Mouse (Mus musculus) liver, embryonic 14.5 days (tissue): Measurements from ENCODE around the gene Heatr5b. TPM values are rescaled to one million over a fixed set of nuclear protein-coding genes. Genes with fewer than 3 reads are reported as not detected.

Experiments used
- ATAC-seq: fragments of 200-750 bp; cut with Nextera tagmentation; 2 replicates; pipeline ENCODE4 v1.8.0; 2017; ENCODE audit warnings: moderate number of reproducible peaks, mild to moderate bottlenecking, moderate library complexity; ENCODE audit not compliant: insufficient read depth
- DNase-seq, 3 experiments: peaks; one replicate each; pipeline ENCODE4 v3.0.0-alpha.2; 2012 to 2013; ENCODE audit warnings: low read depth in 3 of 3, low spot score in 3 of 3
- H3K27ac ChIP-seq: fragments of 300-500 bp; sonication (generic); 2 replicates; pipeline ENCODE4 v1.5.1; 2014; ENCODE audit warnings: moderate library complexity, mild to moderate bottlenecking, control low read depth, inconsistent platforms
- H3K27me3 ChIP-seq: fragments of 300-500 bp; sonication (generic); 2 replicates; pipeline ENCODE4 v1.6.1; 2014; ENCODE audit warnings: mild to moderate bottlenecking, low read length, moderate library complexity; ENCODE audit not compliant: control insufficient read depth, insufficient read depth
- H3K36me3 ChIP-seq: fragments of 300-500 bp; sonication (generic); replicated peaks from 2 replicates; pipeline ENCODE4 v1.6.1; 2014; ENCODE audit warnings: low read depth; ENCODE audit not compliant: control insufficient read depth, insufficient read depth
- H3K4me1 ChIP-seq, 2 experiments: fragments of 200-500 bp in 1 of 2; fragments of 300-500 bp in 1 of 2; sonication (generic) in 1 of 2; replicated peaks; 2 replicates each; pipeline ENCODE4 v1.6.1; 2012 to 2014; ENCODE audit warnings: antibody characterized with exemption in 1 of 2, inconsistent platforms in 1 of 2, low read length in 1 of 2; ENCODE audit not compliant: control insufficient read depth in 2 of 2, insufficient read depth in 2 of 2
- H3K4me2 ChIP-seq: fragments of 300-500 bp; sonication (generic); 2 replicates; pipeline ENCODE4 v1.6.1; 2014; ENCODE audit warnings: low read depth, mild to moderate bottlenecking, control low read depth, moderate library complexity
- H3K4me3 ChIP-seq, 2 experiments: fragments of 200-500 bp in 1 of 2; fragments of 300-500 bp in 1 of 2; sonication (generic) in 1 of 2; 2 replicates each; pipeline ENCODE4 v1.5.1; 2012 to 2014; ENCODE audit warnings: low read depth in 2 of 2, low read length in 2 of 2, mild to moderate bottlenecking in 2 of 2, control low read depth in 1 of 2, inconsistent platforms in 1 of 2, moderate library complexity in 1 of 2; ENCODE audit not compliant: insufficient read depth in 1 of 2
- H3K9ac ChIP-seq: fragments of 300-500 bp; sonication (generic); replicated peaks from 2 replicates; pipeline ENCODE4 v1.6.1; 2014; ENCODE audit warnings: mild to moderate bottlenecking, control low read depth, moderate library complexity
- H3K9me3 ChIP-seq: fragments of 300-500 bp; sonication (generic); 2 replicates; pipeline ENCODE4 v1.6.1; 2016; ENCODE audit warnings: low read length, mixed read lengths; ENCODE audit not compliant: control insufficient read depth
- CTCF ChIP-seq: IDR thresholded peaks from 2 replicates; pipeline ENCODE4 v1.5.1; 2016; ENCODE audit warnings: antibody characterized with exemption, low read depth, control low read depth
- EP300 ChIP-seq: IDR thresholded peaks from 2 replicates; pipeline ENCODE4 v1.6.1; 2016; ENCODE audit warnings: antibody characterized with exemption, low read depth
- WGBS: fragments of 180-500 bp; shearing (Covaris S2); extraction: QIAGEN DNeasy Blood & Tissue Kit; methylation state at CpG from one replicate; pipeline ENCODE4 v1.1.7; 2014; ENCODE audit not compliant: insufficient replicate concordance; 5-methylcytosine and 5-hydroxymethylcytosine counted together
- polyA plus RNA-seq, 2 experiments: library from polyadenylated mRNA; depleted of rRNA in 1 of 2; stranded (reverse) in 1 of 2; unstranded in 1 of 2; fragments of >200 nt; fragmentation: Nextera tagmentation in 1 of 2; extraction: Ambion mirVana in 1 of 2; gene quantifications; 2 replicates each; pipeline versions ENCODE4 v1.2.1 to v1.2.3; 2012 to 2014

Gene Heatr5b
- polyA plus RNA-seq, 2 experiments = 3.5 to 5.3 TPM

DNA sequence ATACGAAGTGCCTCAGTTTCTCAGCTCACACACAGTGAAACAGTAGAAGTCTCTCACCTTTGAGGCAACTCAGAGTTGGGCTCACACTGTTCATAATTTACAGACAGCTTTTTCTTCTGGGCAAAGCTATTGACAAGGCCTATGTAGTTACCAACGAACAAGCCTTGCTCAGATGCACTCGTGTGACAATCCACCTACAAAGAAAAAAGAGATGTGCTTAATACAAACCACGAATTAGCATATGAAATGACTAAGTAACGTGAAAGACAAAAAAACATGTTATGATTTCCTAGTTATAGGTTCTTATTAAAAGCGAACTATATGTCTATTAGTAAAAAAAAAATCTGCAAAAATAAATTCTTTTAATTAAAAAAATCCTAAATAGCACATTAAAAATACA lies 38.7 kb upstream of the Heatr5b start:
- no peaks in the 10 kb centered on the region for H3K4me1 ChIP-seq
- no peak for DNase-seq
- no peak for TF ChIP-seq EP300
- TF ChIP-seq CTCF = no peak
- H3K4me3 ChIP-seq = no peak overlapping the region
- ATAC-seq = no peak
- H3K9ac ChIP-seq = no peak overlapping the region
- H3K36me3 ChIP-seq = peaks cover 22% of the 10 kb centered on the region
- no peaks in the 10 kb centered on the region for H3K27me3 ChIP-seq
- no peaks in the 10 kb centered on the region for H3K9me3 ChIP-seq
- no peak overlapping the region for H3K27ac ChIP-seq
- no peak overlapping the region for H3K4me2 ChIP-seq
- WGBS = 78% methylated on average over 6 of the region's 6 CpGs

DNA sequence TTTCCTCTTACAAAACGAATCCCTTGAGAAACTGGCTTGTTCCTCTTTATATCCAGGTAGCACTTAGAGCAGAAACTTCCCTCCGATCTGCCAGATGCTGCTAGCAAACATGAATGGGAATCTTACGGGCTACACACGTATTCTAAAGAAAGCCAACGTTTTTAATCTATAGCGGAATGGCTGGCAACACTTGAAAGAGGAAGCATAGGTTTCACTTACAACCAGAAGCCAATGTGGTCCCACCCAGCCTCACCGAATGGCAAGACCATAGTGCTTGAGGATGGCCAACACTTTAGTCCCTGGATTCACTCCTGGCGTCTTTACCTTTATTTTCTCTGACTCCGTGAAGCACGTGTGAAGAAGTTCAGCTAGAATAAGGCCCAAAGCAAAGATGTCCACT lies 21.1 kb upstream of the Heatr5b start:
- DNase-seq (no peak), ATAC-seq (no peak)
- WGBS = 73% methylated on average over 10 of the region's 10 CpGs
- Histone ChIP-seq H3K9me3 (no peaks in the 10 kb centered on the region), H3K27ac (no peak overlapping the region), H3K9ac (no peak overlapping the region), H3K27me3 (no peaks in the 10 kb centered on the region), H3K4me2 (no peak overlapping the region), H3K36me3 (peaks cover 15% of the 10 kb centered on the region), H3K4me3 (no peak overlapping the region), H3K4me1 (0 out of 4 replicates have a peak, but pooled peaks cover 0 to 1% of the 10 kb centered on the region in 2 experiments)
- TF ChIP-seq CTCF (no peak), EP300 (no peak)

DNA sequence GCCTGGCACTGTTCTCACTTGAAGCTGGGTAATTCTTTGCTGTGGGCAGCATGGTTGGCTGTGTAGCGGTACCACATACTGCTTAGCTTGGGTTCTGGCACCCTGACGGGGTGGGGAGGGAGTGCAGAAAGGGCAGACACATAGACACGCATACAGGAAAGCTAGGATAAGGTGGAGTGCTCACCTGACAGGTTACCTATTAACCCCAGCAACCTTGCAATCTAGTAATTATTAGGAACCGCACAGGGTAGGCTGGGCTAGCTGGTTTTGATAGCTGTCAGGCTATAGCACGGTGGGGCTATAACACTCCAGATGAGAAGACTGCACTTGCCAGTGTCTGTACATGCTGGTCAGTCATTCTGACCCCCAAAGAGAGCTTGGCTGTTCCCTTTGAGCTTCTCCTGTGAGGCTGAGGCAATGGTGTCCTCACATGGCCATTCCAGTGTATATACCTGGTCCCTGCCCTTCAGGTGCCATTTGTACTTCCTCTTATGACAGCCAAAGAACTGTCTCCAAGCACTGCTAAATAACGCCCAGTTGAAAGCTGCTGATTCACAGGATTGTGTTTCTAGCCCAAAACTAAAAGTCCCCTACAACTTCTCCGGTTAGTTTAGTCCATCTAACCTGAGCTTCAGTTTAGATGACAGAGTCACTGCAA lies 7.2 kb upstream of the Heatr5b start:
- ATAC-seq (no peak), DNase-seq (no peak)
- no peak overlapping the region for H3K27ac ChIP-seq
- no peaks in the 10 kb centered on the region for H3K27me3 ChIP-seq
- H3K36me3 ChIP-seq = peaks cover 19% of the 10 kb centered on the region
- H3K4me2 ChIP-seq = no peak overlapping the region
- WGBS = 83% methylated on average over 7 of the region's 7 CpGs
- no peak overlapping the region; the same call in 1 of the 2 replicates for H3K9ac ChIP-seq
- H3K9me3 ChIP-seq = no peaks in the 10 kb centered on the region
- TF ChIP-seq CTCF (no peak), EP300 (no peak)
- H3K4me1 ChIP-seq = no peaks in the 10 kb centered on the region
- H3K4me3 ChIP-seq = no peak overlapping the region

DNA sequence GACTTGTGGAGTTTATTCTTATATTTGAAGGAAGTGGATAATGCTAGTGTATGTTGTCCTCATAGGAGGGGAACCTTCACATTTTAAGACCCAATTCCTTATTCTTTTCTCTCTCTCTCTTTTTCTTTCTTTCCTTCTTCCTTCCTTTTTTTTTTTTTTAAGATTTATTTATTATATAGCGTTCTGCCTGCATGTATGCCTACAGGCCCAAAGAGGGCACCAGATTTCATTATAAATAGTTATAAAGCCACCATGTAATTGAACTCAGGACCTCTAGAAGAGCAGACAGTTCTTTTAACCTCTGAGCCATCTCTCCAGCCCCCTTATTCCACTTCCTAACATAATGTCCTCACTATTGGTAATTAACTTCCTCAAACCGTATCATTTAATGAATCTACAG lies 892 bp upstream of the Heatr5b start:
- Histone ChIP-seq H3K4me1 (peaks cover 2 to 3% of the 10 kb centered on the region in 2 experiments; a peak in 1 of 4 replicates), H3K4me3 (peak overlapping the region; percentile 68 to 72), H3K4me2 (peak overlapping the region; percentile 87), H3K36me3 (peaks cover 8% of the 10 kb centered on the region), H3K9me3 (no peaks in the 10 kb centered on the region), H3K27ac (peak overlapping the region; percentile 76), H3K27me3 (no peaks in the 10 kb centered on the region), H3K9ac (peak overlapping the region; percentile 65)
- no peak for TF ChIP-seq EP300
- no peak for TF ChIP-seq CTCF
- ATAC-seq (no peak), DNase-seq (peak in 2 of 3 experiments; percentile 20 to 37)
- WGBS = 34% methylated on average over 2 of the region's 2 CpGs

- WGBS = 80% methylated on average over 13 of the region's 13 CpGs
- no peak overlapping the region for H3K4me2 ChIP-seq
- peaks cover 7% of the 10 kb centered on the region for H3K36me3 ChIP-seq
- H3K9ac ChIP-seq = no peak overlapping the region
- ATAC-seq = no peak
- no peak for TF ChIP-seq EP300
- TF ChIP-seq CTCF = no peak
- no peaks in the 10 kb centered on the region for H3K4me1 ChIP-seq
- H3K4me3 ChIP-seq = no peak overlapping the region
- no peak for DNase-seq
- H3K27me3 ChIP-seq = no peaks in the 10 kb centered on the region
- no peaks in the 10 kb centered on the region for H3K9me3 ChIP-seq
- H3K27ac ChIP-seq = no peak overlapping the region
Measured at GRCm38 (mm10) chr17:78824346-78824745, 10.8 kb downstream of the Heatr5b start.
